Mouse (Mus musculus) ES-E14 (cell line): ENCODE results near the gene Klf6.

Experiments
- MAFK ChIP-seq: IDR thresholded peaks from 2 replicates; pipeline ENCODE4 v1.6.1; 2014; ENCODE audit warnings: mild to moderate bottlenecking, low read depth, low read length, inconsistent platforms; ENCODE audit not compliant: insufficient read depth
- ZC3H11A ChIP-seq: IDR thresholded peaks from 2 replicates; pipeline ENCODE4 v1.6.1; 2012; ENCODE audit warnings: low read depth, mild to moderate bottlenecking, inconsistent platforms, low read length, borderline replicate concordance
- ZNF384 ChIP-seq: IDR thresholded peaks from 2 replicates; pipeline ENCODE4 v1.6.1; 2012; ENCODE audit warnings: low read depth, low read length, inconsistent platforms

GRCm38 (mm10) chr13:5878748-5879147, 17.5 kb downstream of the Klf6 start:
- no peak for TF ChIP-seq ZC3H11A
- no peak for TF ChIP-seq ZNF384
- TF ChIP-seq MAFK = no peak
